12 mouse cellular contexts compared by ENCODE assay signal in genomic region chr4:94745749-94746148, GRCm38 (mm10). TPM values are rescaled to one million over a fixed set of nuclear protein-coding genes. Genes with fewer than 3 reads are reported as not detected.
A peak's percentile ranks its signal among the peaks of the same experiment; 100 is the strongest.
DNase-seq lines count a peak whose midpoint lies in the region; ATAC-seq and TF ChIP-seq lines count a peak whose summit lies in the region.
"Had no signal": no experiment of that assay in that cellular context is flagged by ENCODE, and none has a peak within 500 bp of the region (broad histone marks: within the 10 kb centered on the region; RNA-seq: fewer than 3 reads in every experiment).

No protein-coding gene starts in this region.

- H3K4me1 ChIP-seq in heart, embryonic 10.5 days = peaks cover 21% of the 10 kb centered on the region
- no peaks in the 10 kb centered on the region for H3K4me1 ChIP-seq in cortical plate, adult 2 months (ENCODE audit: control insufficient read depth, insufficient read depth, low read length)
- H3K4me1 ChIP-seq in heart, embryonic 13.5 days = peaks cover 48% of the 10 kb centered on the region
- no peaks in the 10 kb centered on the region for H3K4me1 ChIP-seq in forebrain, postnatal 0 days (ENCODE audit: insufficient read depth)
- no peaks in the 10 kb centered on the region for H3K4me1 ChIP-seq in hindbrain, embryonic 12.5 days
- peaks cover 19% of the 10 kb centered on the region for H3K4me1 ChIP-seq in midbrain, embryonic 10.5 days

- H3K27ac ChIP-seq in heart, embryonic 10.5 days = no peak overlapping the region
- H3K27ac ChIP-seq in cortical plate, adult 2 months (ENCODE audit: insufficient read depth, low read length) = peak overlapping the region; percentile 90; the same call in 1 of the 2 replicates
- H3K27ac ChIP-seq in heart, embryonic 13.5 days (replicated peaks) = peak overlapping the region; percentile 86
- no peak overlapping the region for H3K27ac ChIP-seq in forebrain, postnatal 0 days (ENCODE audit: low read depth, low read length)
- H3K27ac ChIP-seq in hindbrain, embryonic 12.5 days = no peak overlapping the region
- H3K27ac ChIP-seq in midbrain, embryonic 10.5 days (replicated peaks) = no peak overlapping the region
- H3K27ac ChIP-seq: forebrain, embryonic 12.5 days; midbrain, embryonic 12.5 days had no signal

- no peaks in the 10 kb centered on the region for H3K27me3 ChIP-seq in heart, embryonic 10.5 days (ENCODE audit: insufficient read depth, poor library complexity, severe bottlenecking)
- H3K27me3 ChIP-seq in heart, embryonic 13.5 days (replicated peaks) = no peaks in the 10 kb centered on the region
- no peaks in the 10 kb centered on the region for H3K27me3 ChIP-seq in forebrain, postnatal 0 days (ENCODE audit: insufficient read depth, low read length)
- no peaks in the 10 kb centered on the region for H3K27me3 ChIP-seq in hindbrain, embryonic 12.5 days
- no peaks in the 10 kb centered on the region for H3K27me3 ChIP-seq in midbrain, embryonic 10.5 days (ENCODE audit: low read depth, poor library complexity, severe bottlenecking)
- H3K27me3 ChIP-seq: forebrain, embryonic 12.5 days; midbrain, embryonic 12.5 days had no signal

- no peak; the same call in 1 of the 2 replicates for ATAC-seq in heart, embryonic 13.5 days (ENCODE audit: extremely low read depth, insufficient number of reproducible peaks, low FRiP score, low TSS enrichment)
- no peak for ATAC-seq in forebrain, postnatal 0 days
- ATAC-seq in hindbrain, embryonic 12.5 days (ENCODE audit: low FRiP score) = no peak
- ATAC-seq: hindbrain, embryonic 16.5 days had no signal

- no peaks in the 10 kb centered on the region for H3K36me3 ChIP-seq in heart, embryonic 10.5 days
- no peaks in the 10 kb centered on the region for H3K36me3 ChIP-seq in heart, embryonic 13.5 days
- H3K36me3 ChIP-seq in forebrain, postnatal 0 days (ENCODE audit: insufficient read depth) = no peaks in the 10 kb centered on the region
- H3K36me3 ChIP-seq in hindbrain, embryonic 12.5 days = no peaks in the 10 kb centered on the region
- H3K36me3 ChIP-seq in midbrain, embryonic 10.5 days = no peaks in the 10 kb centered on the region
- H3K36me3 ChIP-seq: forebrain, embryonic 12.5 days; midbrain, embryonic 12.5 days had no signal

- TF ChIP-seq POLR2A in cortical plate, adult 2 months (IDR thresholded peaks at IDR 0.05; ENCODE audit: extremely low read depth, insufficient read depth, low read length) = no peak

- no peaks in the 10 kb centered on the region for H3K9me3 ChIP-seq in heart, embryonic 10.5 days
- H3K9me3 ChIP-seq in heart, embryonic 13.5 days = no peaks in the 10 kb centered on the region
- H3K9me3 ChIP-seq in forebrain, postnatal 0 days (ENCODE audit: low read length) = no peaks in the 10 kb centered on the region
- no peaks in the 10 kb centered on the region for H3K9me3 ChIP-seq in hindbrain, embryonic 12.5 days (replicated peaks)
- H3K9me3 ChIP-seq in midbrain, embryonic 10.5 days (replicated peaks) = no peaks in the 10 kb centered on the region
- H3K9me3 ChIP-seq: forebrain, embryonic 12.5 days; midbrain, embryonic 12.5 days had no signal

- peak overlapping the region; percentile 44 for H3K4me2 ChIP-seq in heart, embryonic 13.5 days
- no peak overlapping the region for H3K4me2 ChIP-seq in forebrain, postnatal 0 days (ENCODE audit: low read depth)
- H3K4me2 ChIP-seq in hindbrain, embryonic 12.5 days (replicated peaks) = no peak overlapping the region
- H3K4me2 ChIP-seq: forebrain, embryonic 12.5 days; midbrain, embryonic 12.5 days had no signal

- peak; percentile 96 for DNase-seq in heart, adult 11 months
- DNase-seq in heart, embryonic 10.5 days (ENCODE audit: low spot score) = no peak
- DNase-seq in kidney, postnatal 4 days = peak; percentile 46 to 66
- DNase-seq in forebrain, postnatal 0 days = no peak
- no peak for DNase-seq in midbrain, embryonic 10.5 days (ENCODE audit: low spot score)
- DNase-seq: cerebellum, adult 8-10 months had no signal

- no peak for TF ChIP-seq CTCF in cortical plate, adult 2 months (IDR thresholded peaks at IDR 0.05; ENCODE audit: extremely low read depth, insufficient read depth, low read length)
- TF ChIP-seq CTCF in forebrain, postnatal 0 days (IDR thresholded peaks at IDR 0.05; ENCODE audit: low read depth) = no peak

- no peak overlapping the region for H3K4me3 ChIP-seq in heart, embryonic 10.5 days
- no peak overlapping the region for H3K4me3 ChIP-seq in cortical plate, adult 2 months (ENCODE audit: insufficient read depth, low read length)
- no peak overlapping the region for H3K4me3 ChIP-seq in heart, embryonic 13.5 days
- H3K4me3 ChIP-seq in forebrain, postnatal 0 days (ENCODE audit: low read depth, low read length) = no peak overlapping the region
- H3K4me3 ChIP-seq in hindbrain, embryonic 12.5 days = no peak overlapping the region
- H3K4me3 ChIP-seq in midbrain, embryonic 10.5 days = no peak overlapping the region
- H3K4me3 ChIP-seq: forebrain, embryonic 12.5 days; midbrain, embryonic 12.5 days had no signal

- 58% methylated on average over 3 of the region's 3 CpGs for WGBS in heart, embryonic 10.5 days
- WGBS in heart, embryonic 13.5 days = 42% methylated on average over 3 of the region's 3 CpGs
- WGBS in forebrain, postnatal 0 days = 71% methylated on average over 3 of the region's 3 CpGs
- WGBS in hindbrain, embryonic 12.5 days = 76% methylated on average over 3 of the region's 3 CpGs
- WGBS in midbrain, embryonic 10.5 days = 77% methylated on average over 3 of the region's 3 CpGs

- H3K9ac ChIP-seq in heart, embryonic 13.5 days = no peak overlapping the region
- H3K9ac ChIP-seq in forebrain, postnatal 0 days = no peak overlapping the region
- H3K9ac ChIP-seq in hindbrain, embryonic 12.5 days = no peak overlapping the region
- H3K9ac ChIP-seq: forebrain, embryonic 12.5 days; midbrain, embryonic 12.5 days had no signal

RNA-seq across cellular contexts. Expression of gene Tek, which starts 6.7 kb away (rescaled TPM):
- 41.4 and 63.6 TPM in 2 replicates for polyA plus RNA-seq in heart, embryonic 10.5 days (2016; fragmentation: Nextera tagmentation; extraction: Ambion mirVana)
- polyA plus RNA-seq in cortical plate, adult 2 months (2012; rRNA removed) = 10.4 and 11.4 TPM in 2 replicates
- polyA plus RNA-seq in heart, embryonic 13.5 days (2015; fragmentation: Nextera tagmentation; extraction: Ambion mirVana) = 44.6 and 49.0 TPM in 2 replicates
- 7.1 and 10.4 TPM in 2 replicates for total RNA-seq in forebrain, postnatal 0 days (2014; rRNA removed)
- 6.1 and 6.8 TPM in 2 replicates for polyA plus RNA-seq in forebrain, postnatal 0 days (2015; fragmentation: Nextera tagmentation; extraction: Ambion mirVana)
- 8.7 and 9.8 TPM in 2 replicates for polyA plus RNA-seq in hindbrain, embryonic 12.5 days (2016; fragmentation: Nextera tagmentation; extraction: Ambion mirVana)
- polyA plus RNA-seq in midbrain, embryonic 10.5 days (2016; fragmentation: Nextera tagmentation; extraction: Ambion mirVana) = 8.5 and 8.8 TPM in 2 replicates

Comparison
In these comparisons a context has a peak if more than half of its experiments do, and no peak if none do; other contexts are left out.
1. DNase-seq: peak in heart, adult 11 months (single experiment) and kidney, postnatal 4 days (2 of 2); none in heart, embryonic 10.5 days (single experiment), forebrain, postnatal 0 days (single experiment) and midbrain, embryonic 10.5 days (single experiment).
2. H3K27ac ChIP-seq: peak in cortical plate, adult 2 months (single experiment) and heart, embryonic 13.5 days (single experiment); none in heart, embryonic 10.5 days (single experiment), forebrain, postnatal 0 days (single experiment), hindbrain, embryonic 12.5 days (single experiment) and midbrain, embryonic 10.5 days (single experiment).